ENCODE assay signal across 24 mouse cellular contexts in the genomic region with DNA sequence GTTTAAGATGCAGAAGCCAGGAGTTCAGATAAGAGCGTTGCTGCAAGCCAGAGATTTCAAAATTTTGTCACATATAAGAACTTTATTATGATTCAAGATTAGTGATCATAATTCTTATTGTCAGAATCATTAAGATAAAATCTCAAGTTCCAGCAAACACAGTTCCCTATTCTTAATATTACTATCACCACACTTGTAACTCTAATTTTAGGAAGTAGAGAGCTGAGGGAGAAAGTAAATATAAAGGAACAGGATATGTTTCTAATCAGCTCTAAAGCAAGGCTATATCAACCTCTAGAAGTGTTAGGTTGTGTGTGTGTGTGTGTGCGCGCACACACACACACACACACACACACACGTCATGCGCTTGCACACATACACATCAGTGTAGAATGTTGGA.
DNase-seq lines count a peak whose midpoint lies in the region; ATAC-seq and TF ChIP-seq lines count a peak whose summit lies in the region.
"Had no signal": no experiment of that assay in that cellular context is flagged by ENCODE, and none has a peak within 500 bp of the region (broad histone marks: within the 10 kb centered on the region; RNA-seq: fewer than 3 reads in every experiment).

No protein-coding gene starts in this region.

- H3K27ac ChIP-seq in MEL (ENCODE audit: control insufficient read depth, low read depth, low read length), result no peak overlapping the region
- H3K27ac ChIP-seq in layer of hippocampus, adult 2 months, result no peak overlapping the region
- H3K27ac ChIP-seq in limb, embryonic 10.5 days, result no peak overlapping the region
- no peak overlapping the region for H3K27ac ChIP-seq in midbrain, embryonic 13.5 days
- H3K27ac ChIP-seq: embryonic facial prominence, embryonic 13.5 days; embryonic facial prominence, embryonic 15.5 days; forebrain, embryonic 10.5 days; forebrain, embryonic 12.5 days had no signal

- peak; percentile 56 for DNase-seq in MEL (ENCODE audit: low read depth, low spot score)
- no peak for DNase-seq in layer of hippocampus, adult 2 months (ENCODE audit: low spot score in 2 of 2)
- no peak for DNase-seq in limb, embryonic 10.5 days (ENCODE audit: low spot score)
- DNase-seq in left cerebral cortex, adult 9 months (ENCODE audit: low spot score in 2 of 2), result no peak
- DNase-seq: adrenal gland, adult 8-10 months; adrenal gland, postnatal 14 days; cerebellum, adult 11 months; cerebellum, adult 2 months; cerebellum, adult 9-10 months; cerebellum, postnatal 10 days; cerebellum, postnatal 25 days; embryo, embryonic 11 days had no signal

- no peak for TF ChIP-seq POLR2A in MEL (IDR thresholded peaks at IDR 0.05; ENCODE audit: control insufficient read depth in 1 of 2, insufficient read depth in 1 of 2, low read depth in 1 of 2, low read length in 2 of 2, poor library complexity in 1 of 2)

- no peak overlapping the region for H3K9ac ChIP-seq in MEL (ENCODE audit: control insufficient read depth, low read depth, low read length, poor library complexity, severe bottlenecking)
- H3K9ac ChIP-seq in midbrain, embryonic 13.5 days (replicated peaks), result no peak overlapping the region
- H3K9ac ChIP-seq: embryonic facial prominence, embryonic 13.5 days; embryonic facial prominence, embryonic 15.5 days; forebrain, embryonic 12.5 days had no signal

- 92% methylated on average over 5 of the region's 5 CpGs for WGBS in limb, embryonic 10.5 days
- WGBS in midbrain, embryonic 13.5 days, result 96% methylated on average over 5 of the region's 5 CpGs

- H3K27me3 ChIP-seq in MEL (ENCODE audit: control insufficient read depth in 1 of 2, insufficient read depth in 2 of 2, low read length in 2 of 2), result no peaks in the 10 kb centered on the region
- H3K27me3 ChIP-seq in limb, embryonic 10.5 days (ENCODE audit: low read depth, poor library complexity, severe bottlenecking), result no peaks in the 10 kb centered on the region
- H3K27me3 ChIP-seq in midbrain, embryonic 13.5 days, result no peaks in the 10 kb centered on the region
- H3K27me3 ChIP-seq: embryonic facial prominence, embryonic 13.5 days; embryonic facial prominence, embryonic 15.5 days; forebrain, embryonic 12.5 days; Patski had no signal

- H3K36me3 ChIP-seq in MEL (ENCODE audit: control insufficient read depth in 1 of 2, insufficient read depth in 2 of 2, low read length in 2 of 2), result peaks cover 0 to 29% of the 10 kb centered on the region in 2 experiments; a peak in 2 of 4 replicates
- 0 out of 2 replicates have a peak, but pooled peaks cover 5% of the 10 kb centered on the region for H3K36me3 ChIP-seq in limb, embryonic 10.5 days
- H3K36me3 ChIP-seq in midbrain, embryonic 13.5 days, result no peaks in the 10 kb centered on the region
- H3K36me3 ChIP-seq: embryonic facial prominence, embryonic 13.5 days; embryonic facial prominence, embryonic 15.5 days; forebrain, embryonic 12.5 days had no signal

- ATAC-seq in common myeloid progenitor, adult 5-6 weeks (replicated peaks; ENCODE audit: low read depth, poor library complexity, severe bottlenecking), result peak; percentile 45
- peak; percentile 56; the same call in 1 of the 2 replicates for ATAC-seq in megakaryocyte, adult 5-6 weeks (ENCODE audit: poor library complexity, severe bottlenecking)
- no peak for ATAC-seq in midbrain, embryonic 13.5 days
- ATAC-seq: activated CD4-positive, CD25-positive, alpha-beta regulatory T cell, adult 4 months; forebrain, embryonic 14.5 days; forebrain, embryonic 16.5 days; Patski had no signal

- no peak overlapping the region for H3K4me2 ChIP-seq in midbrain, embryonic 13.5 days (replicated peaks)
- H3K4me2 ChIP-seq: embryonic facial prominence, embryonic 13.5 days; embryonic facial prominence, embryonic 15.5 days; forebrain, embryonic 12.5 days had no signal

- no peak for TF ChIP-seq RAD21 in MEL (IDR thresholded peaks at IDR 0.05; ENCODE audit: low read depth, low read length)

- peaks cover 17 to 24% of the 10 kb centered on the region in 2 experiments for H3K4me1 ChIP-seq in MEL (ENCODE audit: control insufficient read depth in 1 of 2, insufficient read depth in 2 of 2, low read length in 2 of 2)
- peaks cover 42% of the 10 kb centered on the region for H3K4me1 ChIP-seq in limb, embryonic 10.5 days
- peaks cover 17% of the 10 kb centered on the region; the same call in 1 of the 2 replicates for H3K4me1 ChIP-seq in midbrain, embryonic 13.5 days (replicated peaks)

- no peak overlapping the region for H3K4me3 ChIP-seq in MEL (ENCODE audit: control insufficient read depth in 1 of 2, insufficient read depth in 1 of 2, low read depth in 2 of 2, low read length in 2 of 2)
- no peak overlapping the region for H3K4me3 ChIP-seq in layer of hippocampus, adult 2 months
- H3K4me3 ChIP-seq in limb, embryonic 10.5 days, result no peak overlapping the region
- H3K4me3 ChIP-seq in midbrain, embryonic 13.5 days (replicated peaks), result no peak overlapping the region
- H3K4me3 ChIP-seq: embryonic facial prominence, embryonic 13.5 days; embryonic facial prominence, embryonic 15.5 days; erythroblast, embryonic 14.5 days; forebrain, embryonic 10.5 days; forebrain, embryonic 12.5 days had no signal

- H3K79me2 ChIP-seq in MEL (ENCODE audit: control insufficient read depth, insufficient read depth, low read length, poor library complexity), result no peaks in the 10 kb centered on the region

- TF ChIP-seq EP300 in MEL (IDR thresholded peaks at IDR 0.05; ENCODE audit: low read depth in 1 of 2, low read length in 2 of 2), result peak; percentile 18 to 58; a peak in 3 of 4 replicates

- no peak for TF ChIP-seq CTCF in MEL (IDR thresholded peaks at IDR 0.05 in 2 of 3, conservative IDR thresholded peaks at IDR 0.05 in 1 of 3; ENCODE audit: control insufficient read depth in 1 of 3, insufficient read depth in 1 of 3, low read depth in 2 of 3, low read length in 3 of 3, poor library complexity in 1 of 3, severe bottlenecking in 1 of 3)
- TF ChIP-seq CTCF in layer of hippocampus, adult 2 months (conservative IDR thresholded peaks at IDR 0.05), result no peak

- no peaks in the 10 kb centered on the region for H3K9me3 ChIP-seq in MEL (replicated peaks; ENCODE audit: insufficient read depth, low read length)
- H3K9me3 ChIP-seq in limb, embryonic 10.5 days (replicated peaks), result no peaks in the 10 kb centered on the region
- no peaks in the 10 kb centered on the region for H3K9me3 ChIP-seq in midbrain, embryonic 13.5 days
- H3K9me3 ChIP-seq: embryonic facial prominence, embryonic 13.5 days; embryonic facial prominence, embryonic 15.5 days; forebrain, embryonic 10.5 days; forebrain, embryonic 12.5 days had no signal

TF ChIP-seq in MEL, 35 proteins besides CTCF, POLR2A, EP300 and RAD21:
- TF ChIP-seq MYB (IDR thresholded peaks at IDR 0.05; ENCODE audit: low read depth, low read length), result no peak
- no peak for TF ChIP-seq E2F4 (IDR thresholded peaks at IDR 0.05; ENCODE audit: borderline replicate concordance, low read depth, low read length)
- no peak for TF ChIP-seq MAX (IDR thresholded peaks at IDR 0.05; ENCODE audit: low read length)
- TF ChIP-seq SIN3A (IDR thresholded peaks at IDR 0.05; ENCODE audit: low read length), result no peak
- TF ChIP-seq ELF1 (IDR thresholded peaks at IDR 0.05; ENCODE audit: low read depth, low read length), result no peak
- no peak for TF ChIP-seq GABPA (IDR thresholded peaks at IDR 0.05; ENCODE audit: low read depth, low read length)
- TF ChIP-seq ZMIZ1 (IDR thresholded peaks at IDR 0.05; ENCODE audit: low read depth, low read length), result no peak
- no peak for TF ChIP-seq JUND (IDR thresholded peaks at IDR 0.05; ENCODE audit: low read depth, low read length)
- no peak for TF ChIP-seq TAL1 (IDR thresholded peaks at IDR 0.05; ENCODE audit: low read length)
- no peak for TF ChIP-seq ZC3H11A (IDR thresholded peaks at IDR 0.05; ENCODE audit: low read depth, low read length)
- TF ChIP-seq ETS1 (IDR thresholded peaks at IDR 0.05; ENCODE audit: low read depth, low read length), result 0 out of 2 replicates have a peak, but pooled peaks have one; percentile 6
- TF ChIP-seq BHLHE40 (IDR thresholded peaks at IDR 0.05; ENCODE audit: borderline replicate concordance, low read depth, low read length), result no peak
- no peak for TF ChIP-seq KAT2A (conservative IDR thresholded peaks at IDR 0.05; ENCODE audit: low read depth, low read length)
- TF ChIP-seq ZKSCAN1 (IDR thresholded peaks at IDR 0.05; ENCODE audit: low read depth, low read length), result no peak
- TF ChIP-seq TCF12 (IDR thresholded peaks at IDR 0.05; ENCODE audit: low read depth, low read length), result no peak
- 0 out of 2 replicates have a peak, but pooled peaks have one; percentile 40 for TF ChIP-seq UBTF (IDR thresholded peaks at IDR 0.05; ENCODE audit: borderline replicate concordance, insufficient read depth, low read depth, low read length)
- peak; percentile 57; the same call in 1 of the 2 replicates for TF ChIP-seq GATA1 (IDR thresholded peaks at IDR 0.05; ENCODE audit: low read depth, low read length)
- no peak for TF ChIP-seq MAZ (IDR thresholded peaks at IDR 0.05; ENCODE audit: low read depth, low read length)
- TF ChIP-seq TBP (IDR thresholded peaks at IDR 0.05; ENCODE audit: low read depth, low read length), result no peak
- no peak for TF ChIP-seq MEF2A (IDR thresholded peaks at IDR 0.05; ENCODE audit: extremely low read depth, insufficient replicate concordance, low read depth, low read length, poor library complexity, severe bottlenecking)
- no peak for TF ChIP-seq HCFC1 (IDR thresholded peaks at IDR 0.05; ENCODE audit: low read depth, low read length)
- no peak for TF ChIP-seq MAFK (IDR thresholded peaks at IDR 0.05; ENCODE audit: borderline replicate concordance, low read depth, low read length)
- no peak for TF ChIP-seq CHD1 (IDR thresholded peaks at IDR 0.05; ENCODE audit: low read depth, low read length)
- no peak for TF ChIP-seq POLR2AphosphoS5 (IDR thresholded peaks at IDR 0.05; ENCODE audit: borderline replicate concordance, low read depth, low read length)
